Mouse (Mus musculus): ENCODE results near the gene Osm.
A peak's percentile ranks its signal among the peaks of the same experiment; 100 is the strongest.

DNA sequence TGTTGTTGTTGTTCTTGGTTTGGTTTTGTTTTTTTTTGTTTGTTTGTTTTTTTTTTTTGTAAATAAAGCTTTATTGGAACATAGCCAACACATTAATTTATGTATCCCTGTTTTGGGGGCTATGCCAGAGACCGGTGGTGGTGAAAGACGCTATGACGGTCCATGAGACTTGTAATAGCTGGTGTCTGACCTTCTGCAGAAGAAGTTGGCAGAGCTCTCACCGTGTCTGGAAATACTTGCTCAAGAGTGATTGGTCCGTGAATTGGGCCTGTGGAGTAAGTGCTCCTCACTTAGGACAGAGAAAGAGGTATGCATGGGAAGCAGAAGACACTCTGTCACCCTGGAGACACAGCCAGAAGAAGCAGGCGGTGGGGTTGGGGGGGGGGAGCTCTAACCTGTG lies 45.6 kb downstream of the Osm start:
- TF ChIP-seq ZC3H11A (IDR thresholded peaks at IDR 0.05; ENCODE audit: borderline replicate concordance, low read depth, low read length) (no peak), MAFK (IDR thresholded peaks at IDR 0.05; ENCODE audit: insufficient read depth, low read depth, low read length) (no peak), HCFC1 (IDR thresholded peaks at IDR 0.05; ENCODE audit: borderline replicate concordance, insufficient read depth, low read length) (no peak), CHD2 (IDR thresholded peaks at IDR 0.05; ENCODE audit: low read depth, low read length) (no peak), ZNF384 (IDR thresholded peaks at IDR 0.05; ENCODE audit: low read depth, low read length) (peak; percentile 44; the same call in 1 of the 2 replicates)
